Mouse (Mus musculus) forebrain, embryonic 13.5 days (tissue): ENCODE measurements around the gene Kank1. TPM values are rescaled to one million over a fixed set of nuclear protein-coding genes. Genes with fewer than 3 reads are reported as not detected.

Experiments used
- ATAC-seq: fragments of 200-750 bp; cut with Nextera tagmentation; 2 replicates; pipeline ENCODE4 v1.8.0; 2017
- H3K27ac ChIP-seq: fragments of 300-500 bp; sonication (generic); 2 replicates; pipeline ENCODE4 v1.5.1; 2015; ENCODE audit warnings: inconsistent platforms, mild to moderate bottlenecking, moderate library complexity
- H3K27me3 ChIP-seq: fragments of 300-500 bp; sonication (generic); 2 replicates; pipeline ENCODE4 v1.6.1; 2015; ENCODE audit warnings: mild to moderate bottlenecking, inconsistent platforms
- H3K36me3 ChIP-seq: fragments of 300-500 bp; sonication (generic); 2 replicates; pipeline ENCODE4 v1.6.1; 2015; ENCODE audit warnings: mild to moderate bottlenecking, inconsistent platforms; ENCODE audit not compliant: poor library complexity, severe bottlenecking
- H3K4me1 ChIP-seq: fragments of 300-500 bp; sonication (generic); 2 replicates; pipeline ENCODE4 v1.6.1; 2015; ENCODE audit warnings: inconsistent platforms
- H3K4me2 ChIP-seq: fragments of 300-500 bp; sonication (generic); 2 replicates; pipeline ENCODE4 v1.6.1; 2015; ENCODE audit warnings: inconsistent platforms, mild to moderate bottlenecking, moderate library complexity
- H3K4me3 ChIP-seq: fragments of 300-500 bp; sonication (generic); 2 replicates; pipeline ENCODE4 v1.5.1; 2015; ENCODE audit warnings: mild to moderate bottlenecking, inconsistent platforms
- H3K9ac ChIP-seq: fragments of 300-500 bp; sonication (generic); 2 replicates; pipeline ENCODE4 v1.6.1; 2015; ENCODE audit warnings: mild to moderate bottlenecking, inconsistent platforms
- H3K9me3 ChIP-seq: fragments of 300-500 bp; sonication (generic); replicated peaks from 2 replicates; pipeline ENCODE4 v1.6.1; 2016; ENCODE audit warnings: inconsistent platforms
- WGBS: fragments of 180-500 bp; shearing (Covaris S2); methylation state at CpG from one replicate; pipeline ENCODE4 v1.1.7; 2015; 5-methylcytosine and 5-hydroxymethylcytosine counted together
- polyA plus RNA-seq: library from polyadenylated mRNA; unstranded; fragments of >200 nt; fragmentation: Nextera tagmentation; extraction: Ambion mirVana; gene quantifications from 2 replicates; pipeline ENCODE4 v1.2.1, GENCODE M21; 2015

The Kank1 gene
- polyA plus RNA-seq, 1 experiment from 2014 or later = 2.7 TPM

DNA sequence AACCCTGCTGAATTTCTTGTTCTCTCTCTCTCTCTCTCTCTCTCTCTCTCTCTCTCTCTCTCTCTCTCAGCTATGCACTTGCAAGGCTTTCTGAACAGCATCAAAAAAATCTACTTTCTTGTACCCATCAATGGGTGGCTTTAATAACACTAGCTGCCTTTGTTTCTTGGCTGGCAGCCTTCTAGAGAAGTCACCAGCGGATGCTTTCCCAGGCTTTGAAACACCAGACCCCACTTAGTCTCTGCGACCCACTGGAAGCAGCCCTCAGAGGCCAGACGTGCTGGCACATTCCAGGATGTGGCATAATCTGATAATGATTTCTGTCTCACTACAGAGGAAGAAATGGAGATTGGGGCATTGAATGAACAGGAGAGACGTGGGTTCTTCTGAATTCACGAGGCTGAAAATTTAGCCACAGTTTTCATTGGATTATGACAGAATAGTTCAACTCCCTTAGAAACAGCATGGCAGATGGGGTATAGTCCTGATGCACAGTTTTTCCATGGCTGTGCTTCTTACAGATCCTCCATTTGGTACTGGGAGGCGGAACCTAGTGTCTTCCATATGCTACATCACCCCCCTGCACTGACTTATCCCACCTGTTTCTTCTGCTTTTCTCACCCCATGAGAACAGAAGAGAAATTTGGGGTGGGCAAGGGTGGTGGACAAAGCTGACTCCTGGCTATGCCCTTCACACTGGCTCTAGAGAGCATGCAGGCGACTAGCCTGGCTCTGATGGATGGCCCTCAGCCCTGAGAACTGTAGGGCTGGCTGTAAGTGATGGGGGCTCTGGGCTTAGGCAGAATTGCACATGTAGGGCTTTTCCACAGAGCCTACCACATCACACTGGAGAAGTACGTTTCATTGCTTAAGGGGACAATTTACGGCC, 88.6 kb downstream of the Kank1 start:
- Histone ChIP-seq H3K4me3 (no peak overlapping the region), H3K27me3 (no peaks in the 10 kb centered on the region), H3K27ac (no peak overlapping the region), H3K9me3 (no peaks in the 10 kb centered on the region), H3K4me2 (no peak overlapping the region), H3K36me3 (no peaks in the 10 kb centered on the region), H3K9ac (no peak overlapping the region), H3K4me1 (no peaks in the 10 kb centered on the region)
- 69% methylated on average over 9 of the region's 9 CpGs for WGBS
- ATAC-seq = no peak

DNA sequence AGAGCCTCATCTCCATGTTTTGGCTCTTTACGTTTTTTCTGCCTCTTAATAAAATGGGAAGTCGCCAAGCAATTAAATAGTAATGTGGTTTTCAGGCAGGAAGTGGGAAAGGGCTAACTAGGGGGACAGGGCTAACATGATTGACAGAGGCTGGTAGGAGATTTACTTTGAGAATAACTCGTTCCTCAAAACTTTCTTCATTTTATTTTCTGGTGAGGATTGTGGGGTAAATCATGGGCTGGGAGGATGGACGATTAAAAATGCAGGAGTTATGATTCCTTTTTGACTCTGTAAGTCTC, 89.2 kb downstream of the Kank1 start:
- no peak overlapping the region for H3K27ac ChIP-seq
- no peaks in the 10 kb centered on the region for H3K27me3 ChIP-seq
- ATAC-seq = no peak
- WGBS = 66% methylated on average over 4 of the region's 4 CpGs
- no peak overlapping the region for H3K9ac ChIP-seq
- no peaks in the 10 kb centered on the region for H3K4me1 ChIP-seq
- no peaks in the 10 kb centered on the region for H3K9me3 ChIP-seq
- H3K4me2 ChIP-seq = no peak overlapping the region
- H3K4me3 ChIP-seq = no peak overlapping the region
- no peaks in the 10 kb centered on the region for H3K36me3 ChIP-seq

DNA sequence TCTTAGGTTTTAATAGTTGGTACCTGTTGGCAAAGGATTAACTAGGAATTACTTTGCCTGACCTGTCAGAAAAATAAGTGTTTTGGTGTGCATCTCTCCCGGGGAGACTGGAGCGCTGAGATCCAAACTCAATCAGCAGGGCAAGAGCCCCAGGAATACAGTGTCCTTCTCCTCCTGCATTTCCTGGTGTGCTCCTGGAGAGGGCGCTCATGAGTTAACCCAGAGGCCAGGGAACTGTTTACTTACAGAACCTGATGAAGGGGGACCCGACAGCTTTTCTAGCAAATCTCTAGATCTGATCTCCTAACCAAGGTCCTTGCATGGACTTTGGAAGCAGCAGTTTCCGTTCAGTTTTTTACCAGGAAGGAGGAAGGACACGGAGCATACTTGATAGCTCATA, 90.9 kb downstream of the Kank1 start:
- no peak overlapping the region for H3K4me2 ChIP-seq
- WGBS = 77% methylated on average over 6 of the region's 6 CpGs
- H3K4me1 ChIP-seq = no peaks in the 10 kb centered on the region
- H3K9me3 ChIP-seq = no peaks in the 10 kb centered on the region
- ATAC-seq = no peak
- H3K4me3 ChIP-seq = no peak overlapping the region
- no peaks in the 10 kb centered on the region for H3K36me3 ChIP-seq
- no peaks in the 10 kb centered on the region for H3K27me3 ChIP-seq
- H3K27ac ChIP-seq = no peak overlapping the region
- H3K9ac ChIP-seq = no peak overlapping the region

DNA sequence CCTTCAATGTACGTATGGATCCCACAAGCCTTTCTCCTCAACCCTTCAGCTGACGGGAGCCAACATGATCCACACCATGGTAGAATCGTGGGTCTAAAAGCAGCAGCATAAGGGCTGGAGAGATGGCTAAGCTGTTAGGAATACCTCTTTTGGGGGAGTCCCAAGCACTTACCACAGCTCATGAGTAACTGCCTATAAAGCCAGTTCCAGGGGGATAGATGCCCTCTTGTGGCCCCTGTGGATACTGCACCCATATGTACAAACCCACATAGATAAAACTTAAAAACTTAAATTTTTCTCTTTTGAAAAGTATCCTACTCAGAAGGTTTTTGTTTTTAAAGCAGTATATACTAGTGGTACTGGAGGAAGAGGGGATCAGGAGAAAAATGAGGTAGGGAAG, 97.6 kb downstream of the Kank1 start:
- 54% methylated on average over 3 of the region's 3 CpGs for WGBS
- H3K36me3 ChIP-seq = no peaks in the 10 kb centered on the region
- H3K4me1 ChIP-seq = no peaks in the 10 kb centered on the region
- H3K9ac ChIP-seq = no peak overlapping the region
- no peaks in the 10 kb centered on the region for H3K9me3 ChIP-seq
- H3K4me2 ChIP-seq = no peak overlapping the region
- no peak overlapping the region for H3K4me3 ChIP-seq
- H3K27ac ChIP-seq = no peak overlapping the region
- no peaks in the 10 kb centered on the region for H3K27me3 ChIP-seq
- no peak for ATAC-seq

DNA sequence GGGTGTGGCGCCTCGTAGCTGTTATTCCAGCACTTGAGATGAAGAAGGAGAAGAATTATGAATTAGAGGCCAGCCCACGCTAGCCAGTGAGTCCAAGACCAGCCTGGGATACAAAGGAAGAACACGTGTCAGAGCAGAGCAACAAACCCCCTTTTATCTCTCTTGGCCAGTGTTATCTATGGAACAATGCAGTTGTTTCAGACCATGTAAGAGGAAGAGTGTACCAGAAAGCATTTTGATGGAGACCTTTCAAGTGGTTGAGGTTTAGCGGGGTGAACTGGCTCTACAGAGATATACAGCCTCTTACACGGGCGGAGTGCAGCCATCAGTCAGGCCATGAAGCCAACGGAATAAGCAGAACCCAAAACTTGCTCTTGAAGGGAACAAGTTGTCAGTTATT, 100.0 kb downstream of the Kank1 start:
- no peak for ATAC-seq
- H3K27ac ChIP-seq = no peak overlapping the region
- H3K4me1 ChIP-seq = 0 out of 2 replicates have a peak, but pooled peaks cover 6% of the 10 kb centered on the region
- no peak overlapping the region for H3K4me3 ChIP-seq
- no peaks in the 10 kb centered on the region for H3K36me3 ChIP-seq
- no peaks in the 10 kb centered on the region for H3K27me3 ChIP-seq
- 92% methylated on average over 8 of the region's 8 CpGs for WGBS
- H3K4me2 ChIP-seq = no peak overlapping the region
- H3K9me3 ChIP-seq = no peaks in the 10 kb centered on the region
- H3K9ac ChIP-seq = no peak overlapping the region

DNA sequence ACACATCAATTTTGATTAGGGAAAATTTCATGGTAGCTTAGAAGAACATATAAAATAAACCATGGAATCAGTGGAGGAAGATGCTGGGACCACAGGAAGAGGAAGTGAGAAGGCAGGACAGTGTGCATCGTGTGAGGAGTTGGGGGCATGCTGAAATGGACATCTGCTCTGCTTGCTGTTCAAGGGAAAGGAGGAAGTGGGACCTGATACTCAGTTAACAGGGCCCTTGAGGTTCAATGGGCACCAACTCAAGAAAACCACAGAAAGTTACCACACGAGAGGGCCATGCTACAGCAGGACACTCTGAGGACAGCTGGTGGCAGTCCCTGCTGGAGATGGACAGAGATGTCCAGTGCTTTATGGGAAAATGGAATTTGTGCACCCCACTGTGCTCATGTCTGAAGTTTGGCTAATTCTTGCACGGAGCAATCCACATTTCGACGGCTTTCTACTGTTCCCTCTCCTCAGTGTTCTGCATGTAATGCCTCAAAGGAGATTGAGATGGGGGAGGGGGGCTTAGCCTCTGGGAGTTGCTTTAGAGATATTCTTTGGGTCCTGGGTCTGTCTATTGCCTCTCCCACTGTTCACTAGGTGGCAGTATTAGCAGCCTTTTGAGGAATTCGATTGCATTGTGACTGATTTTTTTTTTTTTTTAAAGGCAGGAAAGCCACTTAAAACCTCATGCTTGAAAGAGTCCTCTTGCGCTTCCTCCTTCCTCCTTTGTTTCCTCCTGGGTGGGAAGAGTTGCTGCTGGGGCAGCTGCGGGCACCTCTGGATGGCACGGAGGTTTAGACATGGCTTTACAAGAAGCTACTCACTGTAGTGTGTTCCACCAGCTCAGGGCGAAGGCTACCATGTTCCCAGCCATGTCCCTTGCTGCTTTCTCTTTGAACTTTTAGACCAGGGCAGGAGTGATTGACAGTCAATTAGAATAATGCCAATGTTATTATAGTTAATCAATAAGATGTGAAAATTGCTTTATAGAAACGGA, 104.2 kb downstream of the Kank1 start:
- H3K27me3 ChIP-seq = no peaks in the 10 kb centered on the region
- no peak overlapping the region for H3K4me3 ChIP-seq
- no peaks in the 10 kb centered on the region for H3K36me3 ChIP-seq
- ATAC-seq = peak; percentile 86
- H3K9ac ChIP-seq = no peak overlapping the region
- WGBS = 31% methylated on average over 11 of the region's 11 CpGs
- H3K4me2 ChIP-seq = peak overlapping the region; percentile 12; the same call in 1 of the 2 replicates
- H3K9me3 ChIP-seq = no peaks in the 10 kb centered on the region
- H3K27ac ChIP-seq = no peak overlapping the region
- H3K4me1 ChIP-seq = peaks cover 15% of the 10 kb centered on the region

DNA sequence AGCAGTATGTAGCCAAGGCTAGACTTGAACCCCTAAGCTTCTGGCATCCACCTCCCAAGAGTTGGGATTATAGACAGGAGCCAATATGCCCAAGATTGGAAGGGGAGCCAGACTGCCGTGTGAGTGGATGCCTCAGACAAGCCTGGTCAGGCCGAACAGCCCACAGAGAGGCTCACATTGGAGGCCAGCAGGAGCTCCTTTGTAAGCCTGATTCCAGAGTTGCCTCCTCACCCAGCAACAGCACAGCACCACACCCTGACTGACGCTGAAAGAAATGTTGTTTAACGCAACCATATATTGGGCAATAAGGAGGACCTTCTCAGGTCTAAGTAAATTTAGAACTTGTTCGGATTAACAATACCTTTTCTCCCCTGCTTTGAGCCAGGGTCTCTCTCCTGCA, 105.3 kb downstream of the Kank1 start:
- Histone ChIP-seq H3K4me3 (no peak overlapping the region), H3K9me3 (no peaks in the 10 kb centered on the region), H3K4me2 (no peak overlapping the region), H3K27me3 (no peaks in the 10 kb centered on the region), H3K4me1 (peaks cover 15% of the 10 kb centered on the region), H3K9ac (no peak overlapping the region), H3K36me3 (no peaks in the 10 kb centered on the region), H3K27ac (no peak overlapping the region)
- 73% methylated on average over 5 of the region's 5 CpGs for WGBS
- no peak for ATAC-seq

DNA sequence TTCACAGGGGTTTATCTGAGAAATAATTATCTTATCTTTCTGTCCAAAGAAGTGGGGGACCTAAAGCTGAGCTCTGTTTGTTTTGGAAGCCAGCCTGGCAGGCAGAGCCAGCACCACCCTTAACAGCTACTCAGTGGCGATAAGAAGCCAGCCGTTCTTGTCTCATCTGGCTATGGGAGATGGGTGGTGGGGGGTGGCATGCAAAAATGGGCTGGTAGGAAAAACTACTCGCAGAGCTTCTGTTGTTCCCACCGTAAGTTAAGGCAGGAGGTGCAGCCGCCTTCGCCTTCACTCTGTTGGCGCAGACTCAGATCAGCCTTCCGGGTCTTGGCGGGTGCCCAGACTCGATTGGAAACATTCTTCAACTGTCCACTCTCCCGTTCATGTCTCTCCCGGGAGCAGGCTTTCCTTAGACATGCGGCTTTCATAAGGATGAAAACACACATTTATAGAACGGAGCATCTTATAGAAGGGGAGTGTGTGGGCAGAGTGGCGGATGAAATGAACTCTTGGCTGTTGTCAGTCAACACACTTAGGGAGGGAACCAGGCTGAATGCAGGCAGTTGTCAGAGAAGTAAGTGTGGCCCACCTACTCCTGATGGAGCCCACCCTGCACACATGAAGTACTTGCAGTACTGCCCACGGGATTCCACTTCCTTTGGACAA, 107.0 kb downstream of the Kank1 start:
- no peak overlapping the region for H3K27ac ChIP-seq
- H3K4me2 ChIP-seq = no peak overlapping the region
- no peak overlapping the region for H3K4me3 ChIP-seq
- no peaks in the 10 kb centered on the region for H3K9me3 ChIP-seq
- WGBS = 67% methylated on average over 16 of the region's 16 CpGs
- H3K36me3 ChIP-seq = no peaks in the 10 kb centered on the region
- no peak overlapping the region for H3K9ac ChIP-seq
- no peak for ATAC-seq
- H3K27me3 ChIP-seq = no peaks in the 10 kb centered on the region
- peaks cover 15% of the 10 kb centered on the region for H3K4me1 ChIP-seq

DNA sequence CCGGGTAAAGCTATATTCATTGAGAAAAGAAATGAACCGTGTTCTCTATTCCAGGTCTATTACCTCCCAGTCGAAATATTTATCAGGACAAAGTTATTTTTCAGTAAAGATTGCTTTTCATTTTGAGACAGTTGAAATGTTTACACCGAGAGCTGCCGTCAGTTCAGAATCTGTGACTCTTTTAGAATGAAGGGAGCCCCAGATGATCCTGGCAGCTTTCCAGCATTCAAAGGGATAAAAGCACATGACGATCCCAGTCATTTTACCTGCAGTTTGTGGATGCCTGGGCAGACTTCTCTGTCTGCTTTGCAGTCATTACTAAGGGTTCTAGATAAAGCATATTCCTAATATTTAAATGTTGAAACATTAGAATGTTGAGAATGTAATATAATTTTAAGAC, 107.6 kb downstream of the Kank1 start:
- no peak overlapping the region for H3K27ac ChIP-seq
- no peak for ATAC-seq
- no peaks in the 10 kb centered on the region for H3K9me3 ChIP-seq
- no peaks in the 10 kb centered on the region for H3K27me3 ChIP-seq
- no peak overlapping the region for H3K4me2 ChIP-seq
- WGBS = 53% methylated on average over 6 of the region's 6 CpGs
- H3K4me1 ChIP-seq = peaks cover 15% of the 10 kb centered on the region
- H3K36me3 ChIP-seq = no peaks in the 10 kb centered on the region
- H3K4me3 ChIP-seq = no peak overlapping the region
- H3K9ac ChIP-seq = no peak overlapping the region

DNA sequence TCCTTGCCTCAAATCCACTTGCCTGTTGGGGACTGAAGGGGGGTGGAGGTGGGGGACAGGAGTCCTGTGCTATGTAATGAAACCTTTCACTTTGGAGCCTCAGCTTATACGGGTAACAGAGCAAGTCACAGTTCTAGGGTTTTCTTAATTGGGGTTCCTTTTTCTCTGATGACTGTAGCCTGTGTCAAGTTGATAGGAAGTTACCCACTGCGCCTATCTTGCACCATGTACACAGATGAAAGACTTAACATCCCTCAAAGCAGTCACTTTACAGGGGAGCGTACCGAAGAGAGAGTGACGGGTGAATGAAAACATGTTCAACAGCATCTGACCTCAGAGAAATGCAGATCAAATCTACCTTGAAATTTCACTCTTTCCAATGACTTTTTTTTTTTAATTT, 109.2 kb downstream of the Kank1 start:
- 90% methylated on average over 5 of the region's 5 CpGs for WGBS

DNA sequence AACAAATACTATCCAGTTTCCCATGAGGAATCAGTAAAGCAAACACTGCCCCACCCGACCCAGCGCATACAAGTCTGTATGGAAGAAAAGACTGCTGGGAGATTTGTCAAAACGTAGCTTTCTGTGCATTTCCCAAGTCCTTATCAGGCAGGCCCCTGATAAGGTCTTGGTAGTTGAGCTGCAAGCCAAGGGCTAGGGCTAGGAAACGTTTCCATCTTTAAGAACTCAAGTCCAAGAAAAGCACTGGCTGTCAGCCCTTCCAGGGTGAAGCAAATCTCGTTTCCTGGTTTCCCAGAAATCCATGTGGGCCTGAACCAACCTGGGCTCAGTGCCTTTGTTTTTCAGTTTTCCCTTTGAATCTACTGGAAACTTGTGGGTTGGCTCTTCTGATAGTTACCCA, 110.7 kb downstream of the Kank1 start:
- WGBS = 80% methylated on average over 5 of the region's 5 CpGs
- Histone ChIP-seq H3K27ac (no peak overlapping the region), H3K4me3 (no peak overlapping the region), H3K36me3 (no peaks in the 10 kb centered on the region), H3K4me1 (peaks cover 9% of the 10 kb centered on the region), H3K9ac (no peak overlapping the region), H3K9me3 (no peaks in the 10 kb centered on the region), H3K4me2 (no peak overlapping the region), H3K27me3 (no peaks in the 10 kb centered on the region)
- ATAC-seq = no peak

More for the DNA sequence above, 109.2 kb downstream of the Kank1 start:
- no peak overlapping the region for H3K27ac ChIP-seq
- no peak overlapping the region for H3K4me2 ChIP-seq
- no peaks in the 10 kb centered on the region for H3K36me3 ChIP-seq
- no peaks in the 10 kb centered on the region for H3K27me3 ChIP-seq
- no peaks in the 10 kb centered on the region for H3K9me3 ChIP-seq
- ATAC-seq = no peak
- H3K9ac ChIP-seq = no peak overlapping the region
- peaks cover 12% of the 10 kb centered on the region for H3K4me1 ChIP-seq
- H3K4me3 ChIP-seq = no peak overlapping the region
